Mouse (Mus musculus): ENCODE measurements at regions not wholly inside any gene's neighbourhood (a gene's known extent, or its start where the extent isn't known, plus 50 kb on each side); places are given as distances from the start of the nearest gene placed in this dataset.

DNA sequence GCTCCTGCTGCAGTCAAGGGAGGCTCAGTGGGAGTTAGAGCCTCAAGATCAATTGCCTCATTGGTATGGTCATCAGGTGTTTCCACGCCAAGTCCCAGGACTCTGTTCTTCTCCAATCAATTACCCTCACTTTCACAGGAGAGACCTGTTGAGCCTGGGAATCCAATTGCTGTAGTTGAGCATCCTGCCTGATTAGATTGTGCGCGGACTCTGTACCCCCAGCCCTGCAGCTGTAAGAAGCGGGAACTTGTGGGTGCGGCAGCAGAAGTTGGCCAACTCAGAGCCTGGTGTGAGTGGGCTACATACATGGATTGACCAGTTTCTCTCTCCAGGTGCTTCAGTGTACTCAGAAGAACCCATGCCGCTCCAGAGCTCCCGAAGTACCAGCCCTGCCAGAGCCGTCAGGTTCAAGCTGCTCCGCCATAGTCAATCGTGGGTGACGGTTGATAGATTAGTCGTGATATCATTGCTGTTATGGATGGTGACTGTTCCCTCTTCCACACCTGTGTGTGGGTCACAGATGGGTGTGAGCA is 62.2 kb upstream of the Dlk1 start:
- no peaks in the 10 kb centered on the region for H3K27me3 ChIP-seq (ENCODE audit: control insufficient read depth, insufficient read depth, low read length, poor library complexity, severe bottlenecking)

GRCm38 (mm10) chr12:109390978-109391377 is 61.6 kb upstream of the Dlk1 start:
- H3K9ac ChIP-seq (ENCODE audit: low read depth, poor library complexity, severe bottlenecking): no peak overlapping the region
- no peaks in the 10 kb centered on the region for H3K9me3 ChIP-seq (replicated peaks; ENCODE audit: control insufficient read depth, insufficient read depth, low read length, poor library complexity, severe bottlenecking)
- H3K27ac ChIP-seq (ENCODE audit: insufficient read depth, low read length): no peak overlapping the region
- H3K4me1 ChIP-seq (ENCODE audit: control insufficient read depth, insufficient read depth, low read length): no peaks in the 10 kb centered on the region
- no peaks in the 10 kb centered on the region for H3K36me3 ChIP-seq (ENCODE audit: control insufficient read depth, insufficient read depth, low read length, poor library complexity, severe bottlenecking)
- H3K4me3 ChIP-seq (ENCODE audit: low read depth, low read length): no peak overlapping the region
- TF ChIP-seq EP300 (IDR thresholded peaks at IDR 0.05; ENCODE audit: insufficient read depth, low read depth, low read length) (no peak), POLR2A (IDR thresholded peaks at IDR 0.05; ENCODE audit: insufficient read depth, low read length) (no peak), CTCF (IDR thresholded peaks at IDR 0.05; ENCODE audit: low read depth, low read length) (no peak)
- H3K27me3 ChIP-seq (ENCODE audit: control insufficient read depth, insufficient read depth, low read length, poor library complexity, severe bottlenecking): no peaks in the 10 kb centered on the region

More for the DNA sequence above, 62.2 kb upstream of the Dlk1 start:
- no peak for TF ChIP-seq EP300 (IDR thresholded peaks at IDR 0.05; ENCODE audit: insufficient read depth, low read depth, low read length)
- no peak for TF ChIP-seq CTCF (IDR thresholded peaks at IDR 0.05; ENCODE audit: low read depth, low read length)
- TF ChIP-seq POLR2A (IDR thresholded peaks at IDR 0.05; ENCODE audit: insufficient read depth, low read length): no peak
- Histone ChIP-seq H3K36me3 (ENCODE audit: control insufficient read depth, insufficient read depth, low read length, poor library complexity, severe bottlenecking) (no peaks in the 10 kb centered on the region), H3K9ac (ENCODE audit: low read depth, poor library complexity, severe bottlenecking) (no peak overlapping the region), H3K9me3 (replicated peaks; ENCODE audit: control insufficient read depth, insufficient read depth, low read length, poor library complexity, severe bottlenecking) (no peaks in the 10 kb centered on the region), H3K4me1 (ENCODE audit: control insufficient read depth, insufficient read depth, low read length) (no peaks in the 10 kb centered on the region), H3K4me3 (ENCODE audit: low read depth, low read length) (no peak overlapping the region), H3K27ac (ENCODE audit: insufficient read depth, low read length) (no peak overlapping the region)

- Histone ChIP-seq H3K9me3 (replicated peaks; ENCODE audit: control insufficient read depth, insufficient read depth, low read length, poor library complexity, severe bottlenecking) (no peaks in the 10 kb centered on the region), H3K27ac (ENCODE audit: insufficient read depth, low read length) (no peak overlapping the region), H3K9ac (ENCODE audit: low read depth, poor library complexity, severe bottlenecking) (no peak overlapping the region), H3K36me3 (ENCODE audit: control insufficient read depth, insufficient read depth, low read length, poor library complexity, severe bottlenecking) (no peaks in the 10 kb centered on the region), H3K27me3 (ENCODE audit: control insufficient read depth, insufficient read depth, low read length, poor library complexity, severe bottlenecking) (no peaks in the 10 kb centered on the region), H3K4me1 (ENCODE audit: control insufficient read depth, insufficient read depth, low read length) (no peaks in the 10 kb centered on the region), H3K4me3 (ENCODE audit: low read depth, low read length) (no peak overlapping the region)
- TF ChIP-seq EP300 (IDR thresholded peaks at IDR 0.05; ENCODE audit: insufficient read depth, low read depth, low read length) (no peak), POLR2A (IDR thresholded peaks at IDR 0.05; ENCODE audit: insufficient read depth, low read length) (no peak), CTCF (IDR thresholded peaks at IDR 0.05; ENCODE audit: low read depth, low read length) (no peak)
Observed at GRCm38 (mm10) chr12:109393326-109393725, 59.3 kb upstream of the Dlk1 start.

DNA sequence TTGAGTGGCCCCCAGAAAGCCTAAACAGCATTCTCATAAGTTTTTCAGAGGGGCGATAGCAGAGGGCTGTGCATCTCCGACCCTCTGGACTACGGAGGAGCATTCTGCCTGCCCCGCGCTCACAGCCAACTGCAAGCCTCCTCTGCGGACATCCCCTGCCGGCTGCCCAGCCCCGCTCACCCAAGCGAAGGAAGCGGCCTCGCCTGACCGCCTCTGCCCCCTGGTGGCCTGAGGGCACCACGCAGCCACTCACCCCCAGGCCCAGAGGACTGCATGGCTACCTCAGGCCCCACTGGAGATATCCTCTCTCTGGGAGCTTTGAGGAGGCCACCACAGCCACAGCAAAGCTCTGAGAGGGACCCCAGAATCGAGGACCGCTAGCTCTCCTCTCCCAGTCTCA is 58.8 kb upstream of the Dlk1 start:
- TF ChIP-seq CTCF (IDR thresholded peaks at IDR 0.05; ENCODE audit: low read depth, low read length): peak; percentile 66
- TF ChIP-seq EP300 (IDR thresholded peaks at IDR 0.05; ENCODE audit: insufficient read depth, low read depth, low read length): no peak
- no peak overlapping the region for H3K4me3 ChIP-seq (ENCODE audit: low read depth, low read length)
- no peaks in the 10 kb centered on the region for H3K4me1 ChIP-seq (ENCODE audit: control insufficient read depth, insufficient read depth, low read length)
- no peaks in the 10 kb centered on the region for H3K27me3 ChIP-seq (ENCODE audit: control insufficient read depth, insufficient read depth, low read length, poor library complexity, severe bottlenecking)
- no peak overlapping the region for H3K27ac ChIP-seq (ENCODE audit: insufficient read depth, low read length)
- no peaks in the 10 kb centered on the region for H3K36me3 ChIP-seq (ENCODE audit: control insufficient read depth, insufficient read depth, low read length, poor library complexity, severe bottlenecking)
- H3K9me3 ChIP-seq (replicated peaks; ENCODE audit: control insufficient read depth, insufficient read depth, low read length, poor library complexity, severe bottlenecking): no peaks in the 10 kb centered on the region
- H3K9ac ChIP-seq (ENCODE audit: low read depth, poor library complexity, severe bottlenecking): no peak overlapping the region

GRCm38 (mm10) chr12:109394396-109394795 is 58.2 kb upstream of the Dlk1 start:
- H3K27ac ChIP-seq (ENCODE audit: insufficient read depth, low read length): no peak overlapping the region
- no peaks in the 10 kb centered on the region for H3K27me3 ChIP-seq (ENCODE audit: control insufficient read depth, insufficient read depth, low read length, poor library complexity, severe bottlenecking)

GRCm38 (mm10) chr12:109396614-109397013 is 56.0 kb upstream of the Dlk1 start:
- Histone ChIP-seq H3K27ac (ENCODE audit: insufficient read depth, low read length) (no peak overlapping the region), H3K9me3 (replicated peaks; ENCODE audit: control insufficient read depth, insufficient read depth, low read length, poor library complexity, severe bottlenecking) (no peaks in the 10 kb centered on the region), H3K27me3 (ENCODE audit: control insufficient read depth, insufficient read depth, low read length, poor library complexity, severe bottlenecking) (no peaks in the 10 kb centered on the region), H3K9ac (ENCODE audit: low read depth, poor library complexity, severe bottlenecking) (no peak overlapping the region), H3K4me3 (ENCODE audit: low read depth, low read length) (no peak overlapping the region), H3K36me3 (ENCODE audit: control insufficient read depth, insufficient read depth, low read length, poor library complexity, severe bottlenecking) (no peaks in the 10 kb centered on the region), H3K4me1 (ENCODE audit: control insufficient read depth, insufficient read depth, low read length) (no peaks in the 10 kb centered on the region)
- TF ChIP-seq CTCF (IDR thresholded peaks at IDR 0.05; ENCODE audit: low read depth, low read length): no peak
- no peak for TF ChIP-seq POLR2A (IDR thresholded peaks at IDR 0.05; ENCODE audit: insufficient read depth, low read length)
- TF ChIP-seq EP300 (IDR thresholded peaks at IDR 0.05; ENCODE audit: insufficient read depth, low read depth, low read length): no peak

More at GRCm38 (mm10) chr12:109394396-109394795, 58.2 kb upstream of the Dlk1 start:
- Histone ChIP-seq H3K9me3 (replicated peaks; ENCODE audit: control insufficient read depth, insufficient read depth, low read length, poor library complexity, severe bottlenecking) (no peaks in the 10 kb centered on the region), H3K4me1 (ENCODE audit: control insufficient read depth, insufficient read depth, low read length) (no peaks in the 10 kb centered on the region), H3K9ac (ENCODE audit: low read depth, poor library complexity, severe bottlenecking) (no peak overlapping the region), H3K4me3 (ENCODE audit: low read depth, low read length) (no peak overlapping the region), H3K36me3 (ENCODE audit: control insufficient read depth, insufficient read depth, low read length, poor library complexity, severe bottlenecking) (no peaks in the 10 kb centered on the region)
- TF ChIP-seq POLR2A (IDR thresholded peaks at IDR 0.05; ENCODE audit: insufficient read depth, low read length): no peak
- no peak for TF ChIP-seq EP300 (IDR thresholded peaks at IDR 0.05; ENCODE audit: insufficient read depth, low read depth, low read length)
- no peak for TF ChIP-seq CTCF (IDR thresholded peaks at IDR 0.05; ENCODE audit: low read depth, low read length)
